9 mouse cellular contexts compared by ENCODE assay signal in genomic region chr5:148293346-148293745, GRCm38 (mm10).
DNase-seq lines count a peak whose midpoint lies in the region; ATAC-seq and TF ChIP-seq lines count a peak whose summit lies in the region.
"Had no signal": no experiment of that assay in that cellular context is flagged by ENCODE, and none has a peak within 500 bp of the region (broad histone marks: within the 10 kb centered on the region; RNA-seq: fewer than 3 reads in every experiment).

No protein-coding gene starts in this region.

- no peak overlapping the region for H3K27ac ChIP-seq in intestine, embryonic 14.5 days (ENCODE audit: low read depth)
- H3K27ac ChIP-seq in intestine, embryonic 16.5 days (ENCODE audit: low read length): no peak overlapping the region
- H3K27ac ChIP-seq in thymus, adult 2 months (ENCODE audit: control insufficient read depth, insufficient read depth, low read length): no peak overlapping the region
- H3K27ac ChIP-seq in kidney, embryonic 14.5 days (ENCODE audit: low read depth, low read length): no peak overlapping the region
- H3K27ac ChIP-seq: limb, embryonic 13.5 days had no signal

- TF ChIP-seq CTCF in thymus, adult 2 months (IDR thresholded peaks at IDR 0.05; ENCODE audit: borderline replicate concordance, control insufficient read depth, extremely low read depth, insufficient read depth, low read length, poor library complexity): no peak

- no peaks in the 10 kb centered on the region for H3K36me3 ChIP-seq in intestine, embryonic 14.5 days (ENCODE audit: control insufficient read depth, insufficient read depth, low read length)
- H3K36me3 ChIP-seq in intestine, embryonic 16.5 days (ENCODE audit: control insufficient read depth, insufficient read depth, low read length): no peaks in the 10 kb centered on the region
- H3K36me3 ChIP-seq in thymus, adult 2 months (ENCODE audit: control insufficient read depth, insufficient read depth, low read length): no peaks in the 10 kb centered on the region
- H3K36me3 ChIP-seq in kidney, embryonic 14.5 days (ENCODE audit: control insufficient read depth, insufficient read depth, low read length): no peaks in the 10 kb centered on the region

- H3K4me1 ChIP-seq in intestine, embryonic 14.5 days (replicated peaks; ENCODE audit: control insufficient read depth, insufficient read depth, low read length): no peaks in the 10 kb centered on the region
- no peaks in the 10 kb centered on the region for H3K4me1 ChIP-seq in intestine, embryonic 16.5 days (ENCODE audit: control insufficient read depth, insufficient read depth, low read length)
- H3K4me1 ChIP-seq in thymus, adult 2 months (replicated peaks; ENCODE audit: control insufficient read depth, insufficient read depth, low read length): no peaks in the 10 kb centered on the region
- no peaks in the 10 kb centered on the region for H3K4me1 ChIP-seq in kidney, embryonic 14.5 days (ENCODE audit: control insufficient read depth, insufficient read depth, low read length)

- H3K9me3 ChIP-seq in intestine, embryonic 14.5 days (ENCODE audit: control insufficient read depth, low read length): no peaks in the 10 kb centered on the region
- H3K9me3 ChIP-seq in intestine, embryonic 16.5 days (ENCODE audit: control insufficient read depth, low read length): peaks cover 4% of the 10 kb centered on the region; the same call in 1 of the 2 replicates
- H3K9me3 ChIP-seq in kidney, embryonic 14.5 days (ENCODE audit: control insufficient read depth, low read length): no peaks in the 10 kb centered on the region

- WGBS in intestine, embryonic 14.5 days: 85% methylated on average over 7 of the region's 7 CpGs
- WGBS in intestine, embryonic 16.5 days: 81% methylated on average over 7 of the region's 7 CpGs
- 93% methylated on average over 7 of the region's 7 CpGs for WGBS in thymus, adult 2 months
- 82% methylated on average over 7 of the region's 7 CpGs for WGBS in kidney, embryonic 14.5 days

- TF ChIP-seq POLR2A in thymus, adult 2 months (IDR thresholded peaks at IDR 0.05; ENCODE audit: control insufficient read depth, extremely low read depth, insufficient read depth, low read length, poor library complexity): no peak

- no peaks in the 10 kb centered on the region for H3K27me3 ChIP-seq in intestine, embryonic 14.5 days (replicated peaks; ENCODE audit: control insufficient read depth, insufficient read depth, low read length)
- no peaks in the 10 kb centered on the region for H3K27me3 ChIP-seq in intestine, embryonic 16.5 days (replicated peaks; ENCODE audit: control insufficient read depth, insufficient read depth, low read length)
- H3K27me3 ChIP-seq in thymus, adult 2 months (ENCODE audit: control insufficient read depth, insufficient read depth, low read length): no peaks in the 10 kb centered on the region
- no peaks in the 10 kb centered on the region for H3K27me3 ChIP-seq in kidney, embryonic 14.5 days (ENCODE audit: control insufficient read depth, insufficient read depth, low read length)
- H3K27me3 ChIP-seq: limb, embryonic 13.5 days had no signal

- ATAC-seq in intestine, embryonic 14.5 days (replicated peaks; ENCODE audit: low FRiP score, low TSS enrichment, low read depth): no peak
- ATAC-seq in intestine, embryonic 16.5 days: no peak
- ATAC-seq in kidney, embryonic 14.5 days (ENCODE audit: low FRiP score, low TSS enrichment): no peak

- H3K9ac ChIP-seq in intestine, embryonic 14.5 days (ENCODE audit: low read length): no peak overlapping the region
- H3K9ac ChIP-seq in intestine, embryonic 16.5 days (ENCODE audit: low read depth, low read length): no peak overlapping the region
- no peak overlapping the region for H3K9ac ChIP-seq in kidney, embryonic 14.5 days (ENCODE audit: low read depth, low read length)
- H3K9ac ChIP-seq: limb, embryonic 13.5 days had no signal

- no peak overlapping the region for H3K4me2 ChIP-seq in intestine, embryonic 14.5 days (ENCODE audit: low read length)
- H3K4me2 ChIP-seq in intestine, embryonic 16.5 days (ENCODE audit: low read depth, low read length): no peak overlapping the region
- H3K4me2 ChIP-seq in kidney, embryonic 14.5 days (replicated peaks; ENCODE audit: low read depth, low read length): no peak overlapping the region
- H3K4me2 ChIP-seq: limb, embryonic 13.5 days had no signal

- peak; percentile 60 for DNase-seq in intestine, embryonic 14.5 days (ENCODE audit: low spot score)
- peak; percentile 50 for DNase-seq in thymus, adult 2 months
- DNase-seq in thymus, adult 18-20 months: no peak
- peak; percentile 9 for DNase-seq in embryo, embryonic 11.5 days (ENCODE audit: low read depth, low spot score)
- DNase-seq in testis, postnatal 14 days (ENCODE audit: low spot score): peak; percentile 49
- DNase-seq in adrenal gland, adult 18-20 months (ENCODE audit: low spot score in 2 of 2): no peak

- no peak overlapping the region for H3K4me3 ChIP-seq in intestine, embryonic 14.5 days (ENCODE audit: low read depth, low read length)
- no peak overlapping the region for H3K4me3 ChIP-seq in intestine, embryonic 16.5 days (ENCODE audit: low read length)
- no peak overlapping the region for H3K4me3 ChIP-seq in thymus, adult 2 months (ENCODE audit: control insufficient read depth, insufficient read depth, low read length)
- no peak overlapping the region for H3K4me3 ChIP-seq in kidney, embryonic 14.5 days (ENCODE audit: low read length)
- H3K4me3 ChIP-seq: limb, embryonic 13.5 days had no signal

Comparison
In these comparisons a context has a peak if more than half of its experiments do, and no peak if none do; other contexts are left out.
1. DNase-seq: peak in intestine, embryonic 14.5 days (single experiment), thymus, adult 2 months (single experiment), embryo, embryonic 11.5 days (single experiment) and testis, postnatal 14 days (single experiment); none in thymus, adult 18-20 months (0 of 2) and adrenal gland, adult 18-20 months (0 of 2).